Mouse (Mus musculus) stomach, postnatal 0 days (tissue): Measurements from ENCODE around the gene Gm8773. TPM values are rescaled to one million over a fixed set of nuclear protein-coding genes. Genes with fewer than 3 reads are reported as not detected.
A peak's percentile ranks its signal among the peaks of the same experiment; 100 is the strongest.

ENCODE experiments used
- ATAC-seq: fragments of 200-750 bp; cut with Nextera tagmentation; 2 replicates; pipeline ENCODE4 v1.8.0; 2017; ENCODE audit not compliant: low FRiP score, low TSS enrichment
- DNase-seq: peaks from one replicate; pipeline ENCODE4 v3.0.0-alpha.2; 2016; ENCODE audit warnings: low spot score
- H3K27ac ChIP-seq: fragments of 300-500 bp; sonication (generic); replicated peaks from 2 replicates; pipeline ENCODE4 v1.5.1; 2014; ENCODE audit warnings: mild to moderate bottlenecking, control low read depth
- H3K27me3 ChIP-seq: fragments of 300-500 bp; sonication (generic); 2 replicates; pipeline ENCODE4 v1.6.1; 2014; ENCODE audit warnings: low read length; ENCODE audit not compliant: control insufficient read depth, insufficient read depth
- H3K36me3 ChIP-seq: fragments of 300-500 bp; sonication (generic); 2 replicates; pipeline ENCODE4 v1.6.1; 2014; ENCODE audit warnings: low read length, mixed read lengths; ENCODE audit not compliant: control insufficient read depth, insufficient read depth
- H3K4me1 ChIP-seq: fragments of 300-500 bp; sonication (generic); replicated peaks from 2 replicates; pipeline ENCODE4 v1.6.1; 2014; ENCODE audit warnings: antibody characterized with exemption; ENCODE audit not compliant: control insufficient read depth, insufficient read depth
- H3K4me2 ChIP-seq: fragments of 300-500 bp; sonication (generic); replicated peaks from 2 replicates; pipeline ENCODE4 v1.6.1; 2014; ENCODE audit warnings: low read depth, mild to moderate bottlenecking, control low read depth, moderate library complexity
- H3K4me3 ChIP-seq: fragments of 300-500 bp; sonication (generic); 2 replicates; pipeline ENCODE4 v1.5.1; 2014; ENCODE audit warnings: low read depth, low read length, control low read depth
- H3K9ac ChIP-seq: fragments of 300-500 bp; sonication (generic); 2 replicates; pipeline ENCODE4 v1.6.1; 2014; ENCODE audit warnings: mild to moderate bottlenecking, low read length, control low read depth, mixed read lengths
- H3K9me3 ChIP-seq: fragments of 300-500 bp; sonication (generic); 2 replicates; pipeline ENCODE4 v1.6.1; 2016; ENCODE audit warnings: low read length; ENCODE audit not compliant: control insufficient read depth
- CTCF ChIP-seq: IDR thresholded peaks from 2 replicates; pipeline ENCODE4 v1.5.1; 2016; ENCODE audit warnings: antibody characterized with exemption, low read depth, mild to moderate bottlenecking, moderate library complexity
- EP300 ChIP-seq: optimal IDR thresholded peaks from 2 replicates; pipeline ENCODE3; 2016; ENCODE audit warnings: antibody characterized with exemption
- WGBS: fragments of 180-500 bp; shearing (Covaris S2); extraction: QIAGEN DNeasy Blood & Tissue Kit; methylation state at CpG from one replicate; pipeline ENCODE4 v1.1.7; 2014; 5-methylcytosine and 5-hydroxymethylcytosine counted together
- polyA plus RNA-seq: library from polyadenylated mRNA; unstranded; fragments of >200 nt; fragmentation: Nextera tagmentation; extraction: Ambion mirVana; gene quantifications from 2 replicates; pipeline ENCODE4 v1.2.1, GENCODE M21; 2015

Gm8773 gene
- polyA plus RNA-seq, 1 experiment from 2014 or later, result 0.98 TPM

DNA sequence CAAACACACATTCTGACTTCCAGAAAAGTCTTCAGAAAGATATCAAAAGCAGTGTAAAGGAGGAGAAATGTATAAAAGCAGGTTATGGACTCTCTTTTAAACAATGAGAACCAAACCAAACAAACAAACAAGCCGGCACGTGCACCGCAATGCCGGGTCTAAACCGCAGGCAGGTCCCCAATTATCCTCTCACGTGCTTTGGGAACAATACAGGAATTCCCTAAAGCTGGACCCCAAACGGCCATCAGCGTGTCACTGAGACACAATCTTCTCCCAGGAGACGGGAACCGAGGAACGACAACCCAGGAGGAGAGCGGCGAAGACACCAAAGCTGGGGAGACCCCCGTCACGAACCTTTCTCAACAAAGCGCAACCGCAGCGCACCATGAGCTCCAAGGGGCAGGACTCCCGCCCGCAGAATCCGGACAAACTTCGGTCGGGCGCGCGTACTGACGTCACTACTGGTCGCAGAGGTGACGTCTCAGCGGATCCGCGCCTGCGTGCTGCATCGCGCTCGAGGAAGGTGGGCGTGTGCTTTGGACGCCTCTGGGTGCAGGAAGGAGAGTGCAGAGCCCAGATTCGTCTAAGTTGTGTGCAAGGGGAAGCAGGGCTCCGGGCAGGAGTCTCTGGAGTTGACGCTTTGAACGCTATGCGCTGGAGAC, 14.4 kb upstream of the Gm8773 start, which contains the start of gene Gtpbp10:
Gene Gtpbp10 (minus strand): TSS at position 460 of the 662 bp plus-strand sequence.
- H3K27ac ChIP-seq, result peak within 1 kb of the TSS; percentile 56; the same call in 1 of the 2 replicates
- no peaks in the 10 kb centered on the region for H3K4me1 ChIP-seq
- peaks cover 5% of the 10 kb centered on the region; the same call in 1 of the 2 replicates for H3K36me3 ChIP-seq
- H3K27me3 ChIP-seq, result no peaks in the 10 kb centered on the region
- peak within 1 kb of the TSS; percentile 82 for H3K9ac ChIP-seq
- TF ChIP-seq EP300 (no peak), CTCF (no peak; the same call in 1 of the 2 replicates)
- peak; percentile 100 for ATAC-seq
- peak within 1 kb of the TSS; percentile 78 for H3K4me3 ChIP-seq
- no peaks in the 10 kb centered on the region for H3K9me3 ChIP-seq
- WGBS, result under 1% methylated on average over 43 of the region's 43 CpGs
- peak within 1 kb of the TSS; percentile 70 for H3K4me2 ChIP-seq
- peak; percentile 95 for DNase-seq

DNA sequence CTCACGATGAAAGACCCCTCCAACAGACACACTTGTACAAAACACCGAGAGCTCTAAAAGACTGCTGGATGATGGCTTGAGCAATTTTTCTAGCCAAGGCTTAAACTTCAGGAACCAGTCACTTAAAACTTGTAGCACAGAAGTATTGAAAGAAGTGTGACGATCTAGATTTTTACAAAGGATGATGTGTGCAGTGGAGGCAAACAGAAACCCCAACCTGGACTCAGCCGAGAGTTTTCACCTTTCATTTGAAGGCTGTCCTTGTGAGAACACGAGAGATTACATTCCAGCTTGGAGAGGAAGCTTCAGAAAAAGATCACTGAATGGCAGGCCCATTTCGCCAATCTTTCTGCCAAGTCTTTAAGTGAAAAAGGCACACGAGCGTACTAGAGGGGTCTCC, 13.8 kb upstream of the Gm8773 start:
- H3K4me2 ChIP-seq, result peak overlapping the region; percentile 70
- no peak for ATAC-seq
- TF ChIP-seq CTCF (no peak), EP300 (no peak)
- no peaks in the 10 kb centered on the region for H3K9me3 ChIP-seq
- DNase-seq, result no peak
- peak overlapping the region; percentile 78 for H3K4me3 ChIP-seq
- no peaks in the 10 kb centered on the region for H3K36me3 ChIP-seq
- H3K4me1 ChIP-seq, result no peaks in the 10 kb centered on the region
- H3K27ac ChIP-seq, result peak overlapping the region; percentile 46; the same call in 1 of the 2 replicates
- WGBS, result 32% methylated on average over 8 of the region's 8 CpGs
- no peaks in the 10 kb centered on the region for H3K27me3 ChIP-seq
- H3K9ac ChIP-seq, result peak overlapping the region; percentile 63

DNA sequence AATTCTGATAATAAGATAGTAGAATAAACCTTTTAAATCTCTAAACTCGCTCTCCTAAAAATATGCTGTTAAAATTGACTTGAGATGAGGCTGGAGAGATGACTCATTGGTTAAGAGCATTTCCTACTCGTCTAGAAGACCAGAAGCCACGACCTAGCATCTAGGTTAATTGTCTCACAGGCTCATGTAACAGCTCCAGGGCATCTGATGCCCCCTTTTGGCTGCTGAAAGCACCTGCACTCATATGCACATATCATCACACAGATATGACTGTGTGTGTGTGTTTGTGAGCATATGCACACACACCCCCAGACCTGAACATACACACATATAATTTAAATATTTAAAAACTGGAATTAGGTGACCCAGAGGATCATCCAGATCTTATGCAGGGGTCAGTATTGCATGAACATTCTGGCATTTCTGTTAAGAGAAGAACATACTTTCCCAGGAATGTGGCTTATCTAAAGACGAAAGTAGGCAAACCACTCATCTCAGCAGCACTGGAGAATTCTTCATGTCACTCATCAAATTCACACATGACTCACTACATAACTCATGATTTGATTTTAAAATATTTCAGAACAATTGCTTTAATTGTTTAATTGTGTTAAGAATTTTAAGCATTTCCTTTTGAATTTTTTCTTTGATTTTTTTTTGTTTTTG, 12.4 kb upstream of the Gm8773 start:
- Histone ChIP-seq H3K4me1 (no peaks in the 10 kb centered on the region), H3K27me3 (no peaks in the 10 kb centered on the region), H3K4me2 (no peak overlapping the region), H3K4me3 (no peak overlapping the region), H3K9ac (no peak overlapping the region), H3K36me3 (no peaks in the 10 kb centered on the region), H3K9me3 (no peaks in the 10 kb centered on the region), H3K27ac (no peak overlapping the region)
- TF ChIP-seq CTCF (peak; percentile 33; the same call in 1 of the 2 replicates), EP300 (no peak)
- whole genome bisulfite sequencing, result 72% methylated on average over 4 of the region's 4 CpGs
- no peak for DNase-seq
- no peak for ATAC-seq

GRCm38 (mm10) chr5:5562435-5562834, 11.2 kb upstream of the Gm8773 start:
- H3K36me3 ChIP-seq, result no peaks in the 10 kb centered on the region
- H3K4me2 ChIP-seq, result no peak overlapping the region
- H3K9ac ChIP-seq, result no peak overlapping the region
- no peaks in the 10 kb centered on the region for H3K27me3 ChIP-seq
- H3K4me3 ChIP-seq, result no peak overlapping the region
- no peaks in the 10 kb centered on the region for H3K4me1 ChIP-seq
- ATAC-seq (no peak), DNase-seq (no peak)
- 69% methylated on average over 3 of the region's 3 CpGs for WGBS
- TF ChIP-seq CTCF (no peak), EP300 (no peak)
- H3K27ac ChIP-seq, result no peak overlapping the region
- no peaks in the 10 kb centered on the region for H3K9me3 ChIP-seq

DNA sequence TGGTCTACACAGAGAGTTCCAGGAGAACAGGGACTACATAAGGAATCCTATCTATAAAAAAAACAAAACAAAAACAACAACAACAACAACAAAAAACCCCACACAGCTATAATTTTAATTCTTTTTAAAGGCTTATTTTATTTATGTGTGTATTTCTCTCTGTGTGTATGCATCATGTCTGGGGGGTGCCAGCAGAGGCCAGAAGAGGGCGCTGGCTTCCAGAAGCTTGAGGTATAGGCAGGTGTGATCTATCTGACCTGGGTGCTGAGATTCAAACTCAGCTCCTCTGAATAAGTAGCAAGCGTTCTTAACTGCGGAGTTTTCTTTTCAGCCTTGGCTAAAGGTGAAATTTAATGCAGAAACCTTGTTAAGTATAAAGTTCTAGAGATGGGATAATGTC, 14.1 kb downstream of the Gm8773 start:
- DNase-seq (no peak), ATAC-seq (no peak)
- no peaks in the 10 kb centered on the region for H3K36me3 ChIP-seq
- no peak overlapping the region for H3K27ac ChIP-seq
- no peak overlapping the region for H3K4me2 ChIP-seq
- no peak for TF ChIP-seq CTCF
- no peak overlapping the region for H3K4me3 ChIP-seq
- 86% methylated on average over 3 of the region's 3 CpGs for WGBS
- H3K27me3 ChIP-seq, result no peaks in the 10 kb centered on the region
- H3K9me3 ChIP-seq, result no peaks in the 10 kb centered on the region
- no peaks in the 10 kb centered on the region for H3K4me1 ChIP-seq
- no peak overlapping the region for H3K9ac ChIP-seq

DNA sequence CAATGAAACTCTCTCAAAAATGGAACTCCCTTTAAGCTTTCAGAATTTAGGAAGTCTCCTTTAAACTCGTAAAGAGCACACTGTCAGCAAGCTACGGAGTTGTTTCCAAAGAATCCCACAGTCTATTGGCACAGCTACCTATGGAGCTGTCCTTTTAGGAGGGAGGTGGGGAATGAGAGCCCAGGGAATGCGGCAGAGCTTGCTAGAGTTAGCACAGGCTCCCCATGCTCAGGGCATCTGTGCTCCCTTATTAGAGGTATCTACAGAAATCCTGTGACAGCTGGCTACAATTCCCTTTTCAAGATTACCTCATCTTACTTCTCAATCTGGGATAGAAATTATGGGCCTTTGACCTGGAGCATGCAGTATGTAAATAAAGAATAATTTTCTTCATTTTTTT, 36.9 kb downstream of the Gm8773 start:
- H3K4me3 ChIP-seq, result no peak overlapping the region
- WGBS, result 53% methylated on average over 3 of the region's 3 CpGs
- TF ChIP-seq CTCF (no peak), EP300 (no peak)
- no peak overlapping the region for H3K27ac ChIP-seq
- no peaks in the 10 kb centered on the region for H3K4me1 ChIP-seq
- no peak for ATAC-seq
- no peak overlapping the region for H3K9ac ChIP-seq
- H3K36me3 ChIP-seq, result no peaks in the 10 kb centered on the region
- no peaks in the 10 kb centered on the region for H3K9me3 ChIP-seq
- DNase-seq, result no peak
- H3K4me2 ChIP-seq, result no peak overlapping the region
- H3K27me3 ChIP-seq, result no peaks in the 10 kb centered on the region
